23 mouse cellular contexts compared by ENCODE assay signal in the genomic region with DNA sequence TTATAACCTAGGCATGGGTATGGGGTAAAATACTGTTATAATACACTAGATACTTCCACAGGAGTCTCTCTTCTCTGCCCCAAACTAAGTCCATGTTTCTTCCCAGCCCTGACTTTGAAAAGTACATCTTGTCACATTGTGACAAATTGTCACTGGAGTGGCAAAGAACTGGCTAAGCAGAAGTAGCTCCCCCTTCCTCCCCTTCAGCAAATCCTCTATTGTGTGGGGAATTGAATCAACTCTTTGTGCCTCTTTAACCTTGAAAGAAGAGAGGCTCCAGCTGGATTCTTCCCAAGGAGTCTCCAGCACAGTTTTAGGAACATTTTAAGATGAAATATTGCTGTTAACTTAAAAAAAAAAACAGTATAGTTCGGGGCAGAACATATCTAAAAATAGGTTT. TPM values are rescaled to one million over a fixed set of nuclear protein-coding genes. Genes with fewer than 3 reads are reported as not detected.
DNase-seq lines count a peak whose midpoint lies in the region; ATAC-seq and TF ChIP-seq lines count a peak whose summit lies in the region.
"Had no signal": no experiment of that assay in that cellular context is flagged by ENCODE, and none has a peak within 500 bp of the region (broad histone marks: within the 10 kb centered on the region; RNA-seq: fewer than 3 reads in every experiment).

No protein-coding gene starts in this region.

- H3K27me3 ChIP-seq in hindbrain, embryonic 10.5 days (ENCODE audit: insufficient read depth, poor library complexity, severe bottlenecking), result no peaks in the 10 kb centered on the region
- no peaks in the 10 kb centered on the region for H3K27me3 ChIP-seq in hindbrain, embryonic 11.5 days (ENCODE audit: control insufficient read depth, insufficient read depth, low read length)
- no peaks in the 10 kb centered on the region for H3K27me3 ChIP-seq in midbrain, embryonic 10.5 days (ENCODE audit: low read depth, poor library complexity, severe bottlenecking)
- no peaks in the 10 kb centered on the region for H3K27me3 ChIP-seq in midbrain, embryonic 15.5 days (replicated peaks)
- no peaks in the 10 kb centered on the region for H3K27me3 ChIP-seq in thymus, adult 2 months (ENCODE audit: control insufficient read depth, insufficient read depth, low read length)
- H3K27me3 ChIP-seq: liver, embryonic 15.5 days; midbrain, embryonic 13.5 days had no signal

- H3K4me2 ChIP-seq in hindbrain, embryonic 11.5 days (replicated peaks; ENCODE audit: low read depth, low read length), result no peak overlapping the region
- no peak overlapping the region for H3K4me2 ChIP-seq in midbrain, embryonic 15.5 days
- H3K4me2 ChIP-seq: liver, embryonic 15.5 days; midbrain, embryonic 13.5 days had no signal

- H3K9ac ChIP-seq in hindbrain, embryonic 11.5 days (ENCODE audit: low read depth, low read length), result no peak overlapping the region
- no peak overlapping the region for H3K9ac ChIP-seq in midbrain, embryonic 15.5 days
- H3K9ac ChIP-seq: liver, embryonic 15.5 days; midbrain, embryonic 13.5 days had no signal

- no peaks in the 10 kb centered on the region for H3K9me3 ChIP-seq in hindbrain, embryonic 10.5 days
- H3K9me3 ChIP-seq in hindbrain, embryonic 11.5 days (ENCODE audit: control insufficient read depth, low read length), result no peaks in the 10 kb centered on the region
- H3K9me3 ChIP-seq in midbrain, embryonic 10.5 days (replicated peaks), result no peaks in the 10 kb centered on the region
- H3K9me3 ChIP-seq in midbrain, embryonic 15.5 days, result no peaks in the 10 kb centered on the region
- H3K9me3 ChIP-seq: limb, embryonic 10.5 days; liver, embryonic 15.5 days; midbrain, embryonic 13.5 days had no signal

- no peak for TF ChIP-seq POLR2A in thymus, adult 2 months (IDR thresholded peaks at IDR 0.05; ENCODE audit: control insufficient read depth, extremely low read depth, insufficient read depth, low read length, poor library complexity)

- no peak for ATAC-seq in hindbrain, embryonic 11.5 days (ENCODE audit: low FRiP score)
- no peak for ATAC-seq in midbrain, embryonic 15.5 days (replicated peaks)
- ATAC-seq: activated CD4-positive, CD25-positive, alpha-beta regulatory T cell, adult 4 months; forebrain, embryonic 14.5 days; inflammation-experienced regulatory T-cells, adult 6 months; midbrain, embryonic 13.5 days had no signal

- no peak for TF ChIP-seq CTCF in thymus, adult 2 months (IDR thresholded peaks at IDR 0.05; ENCODE audit: borderline replicate concordance, control insufficient read depth, extremely low read depth, insufficient read depth, low read length, poor library complexity)

- no peak for DNase-seq in hindbrain, embryonic 10.5 days (ENCODE audit: low spot score)
- DNase-seq in hindbrain, embryonic 11.5 days (ENCODE audit: low spot score), result no peak
- DNase-seq in midbrain, embryonic 10.5 days (ENCODE audit: low spot score), result no peak
- peak; percentile 60 for DNase-seq in A20 (ENCODE audit: low read depth, low spot score)
- DNase-seq in embryo, embryonic 10.5 days (ENCODE audit: low spot score), result peak; percentile 57
- no peak for DNase-seq in spleen, postnatal 10 days (ENCODE audit: low spot score in 2 of 2)
- DNase-seq in thymus, adult 2 months, result no peak
- DNase-seq: adrenal gland, postnatal 10 days; B cell, adult 2 months; cerebellum, adult 2 months; cerebellum, postnatal 25 days; gastrocnemius, adult 2 months; kidney, adult 18-20 months; liver had no signal

- no peak overlapping the region for H3K4me3 ChIP-seq in hindbrain, embryonic 10.5 days
- no peak overlapping the region for H3K4me3 ChIP-seq in hindbrain, embryonic 11.5 days (ENCODE audit: low read depth, low read length)
- no peak overlapping the region for H3K4me3 ChIP-seq in midbrain, embryonic 10.5 days
- H3K4me3 ChIP-seq in midbrain, embryonic 15.5 days, result no peak overlapping the region
- H3K4me3 ChIP-seq in thymus, adult 2 months (ENCODE audit: control insufficient read depth, insufficient read depth, low read length), result no peak overlapping the region
- H3K4me3 ChIP-seq: gastrocnemius, adult 2 months; limb, embryonic 10.5 days; liver, embryonic 15.5 days; midbrain, embryonic 13.5 days had no signal

- WGBS in hindbrain, embryonic 10.5 days, result 65% methylated on average over 1 of the region's 1 CpGs
- WGBS in hindbrain, embryonic 11.5 days, result 60% methylated on average over 1 of the region's 1 CpGs
- 68% methylated on average over 1 of the region's 1 CpGs for WGBS in midbrain, embryonic 10.5 days
- 34% methylated on average over 1 of the region's 1 CpGs for WGBS in midbrain, embryonic 15.5 days
- WGBS in thymus, adult 2 months, result 59% methylated on average over 1 of the region's 1 CpGs

- no peaks in the 10 kb centered on the region for H3K36me3 ChIP-seq in hindbrain, embryonic 10.5 days
- no peaks in the 10 kb centered on the region for H3K36me3 ChIP-seq in hindbrain, embryonic 11.5 days (ENCODE audit: control insufficient read depth, insufficient read depth, low read length)
- no peaks in the 10 kb centered on the region for H3K36me3 ChIP-seq in midbrain, embryonic 10.5 days
- H3K36me3 ChIP-seq in midbrain, embryonic 15.5 days (replicated peaks), result no peaks in the 10 kb centered on the region
- no peaks in the 10 kb centered on the region for H3K36me3 ChIP-seq in thymus, adult 2 months (ENCODE audit: control insufficient read depth, insufficient read depth, low read length)
- H3K36me3 ChIP-seq: limb, embryonic 10.5 days; liver, embryonic 15.5 days; midbrain, embryonic 13.5 days had no signal

- H3K27ac ChIP-seq in hindbrain, embryonic 10.5 days, result peak overlapping the region; percentile 73
- H3K27ac ChIP-seq in hindbrain, embryonic 11.5 days (ENCODE audit: low read depth, low read length), result no peak overlapping the region
- peak overlapping the region; percentile 80 for H3K27ac ChIP-seq in midbrain, embryonic 10.5 days (replicated peaks)
- H3K27ac ChIP-seq in midbrain, embryonic 15.5 days, result no peak overlapping the region
- H3K27ac ChIP-seq in thymus, adult 2 months (ENCODE audit: control insufficient read depth, insufficient read depth, low read length), result no peak overlapping the region
- H3K27ac ChIP-seq: gastrocnemius, adult 2 months; limb, embryonic 10.5 days; liver, embryonic 15.5 days; midbrain, embryonic 13.5 days had no signal

- H3K4me1 ChIP-seq in hindbrain, embryonic 10.5 days (replicated peaks), result peaks cover 21% of the 10 kb centered on the region
- H3K4me1 ChIP-seq in hindbrain, embryonic 11.5 days (replicated peaks; ENCODE audit: control insufficient read depth, insufficient read depth, low read length), result no peaks in the 10 kb centered on the region
- peaks cover 23% of the 10 kb centered on the region for H3K4me1 ChIP-seq in midbrain, embryonic 10.5 days
- no peaks in the 10 kb centered on the region for H3K4me1 ChIP-seq in midbrain, embryonic 15.5 days
- H3K4me1 ChIP-seq in thymus, adult 2 months (replicated peaks; ENCODE audit: control insufficient read depth, insufficient read depth, low read length), result no peaks in the 10 kb centered on the region
- H3K4me1 ChIP-seq: limb, embryonic 10.5 days; liver, embryonic 15.5 days had no signal

RNA-seq across cellular contexts. Expression of a gene that starts 25.6 kb away (rescaled TPM):
- not detected in 2 replicates for polyA plus RNA-seq in hindbrain, embryonic 10.5 days (2016; fragmentation: Nextera tagmentation; extraction: Ambion mirVana)
- polyA plus RNA-seq in hindbrain, embryonic 11.5 days (2014; fragmentation: Nextera tagmentation; extraction: Ambion mirVana), result not detected in 2 replicates
- not detected in 2 replicates for polyA plus RNA-seq in midbrain, embryonic 10.5 days (2016; fragmentation: Nextera tagmentation; extraction: Ambion mirVana)
- polyA plus RNA-seq in midbrain, embryonic 15.5 days (2015; fragmentation: Nextera tagmentation; extraction: Ambion mirVana), result 0.09 and 0.55 TPM in 2 replicates
- polyA plus RNA-seq in thymus, adult 2 months (2012; rRNA removed), result 0.05 and 2.5 TPM in 2 replicates
- polyA plus RNA-seq: activated CD4-positive, CD25-positive, alpha-beta regulatory T cell, adult 4 months; forebrain, embryonic 14.5 days; heart, embryonic 14.5 days; inflammation-experienced regulatory T-cells, adult 6 months; limb, embryonic 10.5 days; small intestine, adult 2 months had no signal

RNA-seq across cellular contexts. Expression of a gene that starts 34.2 kb away (rescaled TPM):
- polyA plus RNA-seq in hindbrain, embryonic 10.5 days (2016; fragmentation: Nextera tagmentation; extraction: Ambion mirVana), result 46.4 and 47.7 TPM in 2 replicates
- polyA plus RNA-seq in hindbrain, embryonic 11.5 days (2014; fragmentation: Nextera tagmentation; extraction: Ambion mirVana), result 45.8 and 62.3 TPM in 2 replicates
- polyA plus RNA-seq in midbrain, embryonic 10.5 days (2016; fragmentation: Nextera tagmentation; extraction: Ambion mirVana), result 42.3 and 45.3 TPM in 2 replicates
- polyA plus RNA-seq in midbrain, embryonic 15.5 days (2015; fragmentation: Nextera tagmentation; extraction: Ambion mirVana), result 38.8 and 50.8 TPM in 2 replicates
- polyA plus RNA-seq in thymus, adult 2 months (2012; rRNA removed), result 27.7 and 43.4 TPM in 2 replicates

Comparison
In these comparisons a context has a peak if more than half of its experiments do, and no peak if none do; other contexts are left out.
1. H3K27ac ChIP-seq: peak in hindbrain, embryonic 10.5 days (single experiment) and midbrain, embryonic 10.5 days (single experiment); none in hindbrain, embryonic 11.5 days (single experiment), midbrain, embryonic 15.5 days (single experiment) and thymus, adult 2 months (single experiment).
2. DNase-seq: peak in A20 (single experiment) and embryo, embryonic 10.5 days (single experiment); none in hindbrain, embryonic 10.5 days (single experiment), hindbrain, embryonic 11.5 days (single experiment), midbrain, embryonic 10.5 days (single experiment), spleen, postnatal 10 days (0 of 2) and thymus, adult 2 months (single experiment).